In the genomic region with DNA sequence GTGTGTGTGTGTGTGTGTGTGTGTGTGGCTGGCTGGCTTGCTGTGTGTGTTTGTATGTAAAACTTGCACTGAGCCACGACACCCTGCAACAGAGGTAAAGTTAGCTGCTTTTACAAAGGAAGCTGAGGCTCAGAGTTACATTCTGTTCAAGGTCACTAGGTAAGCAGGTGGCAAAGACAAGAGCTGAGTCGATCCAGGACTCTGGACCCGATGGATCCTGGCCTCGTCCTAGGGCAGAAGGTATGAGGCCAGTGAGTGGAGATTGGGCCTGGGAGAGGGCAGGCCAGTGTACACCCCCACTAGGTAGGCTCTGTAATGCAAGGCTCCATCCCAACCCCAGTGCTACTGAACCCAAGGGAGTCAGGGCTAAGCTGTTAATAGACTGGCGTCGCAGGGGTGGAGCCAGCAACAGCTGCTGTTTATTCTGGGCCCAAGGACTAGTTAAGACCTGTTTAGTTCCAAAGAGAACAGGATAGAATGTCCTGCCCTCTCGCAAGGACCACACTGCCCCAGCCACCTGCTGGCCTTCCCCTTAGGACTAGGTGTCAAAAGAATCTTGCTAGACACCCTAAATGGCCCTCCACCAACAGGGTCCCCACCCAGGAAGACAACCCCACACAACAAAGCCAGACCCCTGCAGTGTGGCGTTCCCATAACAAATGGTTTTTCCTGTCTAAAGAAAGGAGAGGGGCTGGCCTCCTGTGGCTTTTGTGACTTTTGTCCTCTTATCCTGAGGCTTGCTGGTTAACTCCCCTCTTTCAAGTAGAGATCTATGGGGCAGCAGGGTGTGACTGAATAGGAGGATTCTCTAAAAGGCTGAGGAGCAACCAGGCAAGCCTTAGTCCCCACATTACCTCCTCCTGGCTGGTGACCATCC, we compare ENCODE assay signal across 9 mouse cellular contexts. TPM values are rescaled to one million over a fixed set of nuclear protein-coding genes. Genes with fewer than 3 reads are reported as not detected.
DNase-seq lines count a peak whose midpoint lies in the region; ATAC-seq and TF ChIP-seq lines count a peak whose summit lies in the region.
"Had no signal": no experiment of that assay in that cellular context is flagged by ENCODE, and none has a peak within 500 bp of the region (broad histone marks: within the 10 kb centered on the region; RNA-seq: fewer than 3 reads in every experiment).

No protein-coding gene starts in this region.

- no peak for TF ChIP-seq CTCF in C2C12 (IDR thresholded peaks at IDR 0.05; ENCODE audit: control insufficient read depth, insufficient read depth, insufficient read length)

- H3K4me2 ChIP-seq in embryonic facial prominence, embryonic 13.5 days: no peak overlapping the region
- H3K4me2 ChIP-seq in liver, embryonic 12.5 days: no peak overlapping the region
- H3K4me2 ChIP-seq: hindbrain, embryonic 14.5 days had no signal

- no peak overlapping the region for H3K9ac ChIP-seq in embryonic facial prominence, embryonic 13.5 days
- no peak overlapping the region for H3K9ac ChIP-seq in liver, embryonic 12.5 days
- H3K9ac ChIP-seq: hindbrain, embryonic 14.5 days had no signal

- H3K9me3 ChIP-seq in embryonic facial prominence, embryonic 13.5 days: no peaks in the 10 kb centered on the region
- no peaks in the 10 kb centered on the region for H3K9me3 ChIP-seq in liver, embryonic 12.5 days (replicated peaks)

- H3K36me3 ChIP-seq in C2C12 (ENCODE audit: control insufficient read depth, insufficient read depth): no peaks in the 10 kb centered on the region
- H3K36me3 ChIP-seq in embryonic facial prominence, embryonic 13.5 days: no peaks in the 10 kb centered on the region
- H3K36me3 ChIP-seq in liver, embryonic 12.5 days: no peaks in the 10 kb centered on the region

- WGBS in embryonic facial prominence, embryonic 13.5 days: 40% methylated on average over 8 of the region's 8 CpGs
- 57% methylated on average over 8 of the region's 8 CpGs for WGBS in liver, embryonic 12.5 days (ENCODE audit: insufficient replicate concordance)

- H3K4me1 ChIP-seq in embryonic facial prominence, embryonic 13.5 days: peaks cover 79% of the 10 kb centered on the region
- H3K4me1 ChIP-seq in liver, embryonic 12.5 days: peaks cover 85% of the 10 kb centered on the region

- H3K79me2 ChIP-seq in C2C12 (ENCODE audit: control insufficient read depth, insufficient read depth): peaks cover 31% of the 10 kb centered on the region

- 0 out of 2 replicates have a peak overlapping the region, but pooled peaks have one; percentile 34 for H3K27ac ChIP-seq in embryonic facial prominence, embryonic 13.5 days
- peak overlapping the region; percentile 42 for H3K27ac ChIP-seq in liver, embryonic 12.5 days
- H3K27ac ChIP-seq: hindbrain, embryonic 14.5 days had no signal

- no peak for ATAC-seq in embryonic facial prominence, embryonic 13.5 days (ENCODE audit: insufficient number of reproducible peaks, insufficient read depth, low FRiP score, low TSS enrichment, low read depth)
- no peak; the same call in 1 of the 2 replicates for ATAC-seq in liver, embryonic 12.5 days
- no peak for ATAC-seq in megakaryocyte progenitor cell, adult 5-6 weeks (replicated peaks; ENCODE audit: poor library complexity)
- ATAC-seq in megakaryocyte, adult 5-6 weeks (ENCODE audit: poor library complexity, severe bottlenecking): no peak

- no peak overlapping the region for H3ac ChIP-seq in C2C12 (ENCODE audit: control insufficient read depth, insufficient read length, low read depth)

- DNase-seq in kidney, adult 18-20 months: peak; percentile 31
- DNase-seq in kidney, postnatal 14 days: no peak
- no peak for DNase-seq in left cerebral cortex, adult 9 months (ENCODE audit: low spot score in 2 of 2)

- H3K27me3 ChIP-seq in C2C12 (ENCODE audit: control insufficient read depth, insufficient read depth, insufficient read length): no peaks in the 10 kb centered on the region
- H3K27me3 ChIP-seq in embryonic facial prominence, embryonic 13.5 days: no peaks in the 10 kb centered on the region
- H3K27me3 ChIP-seq in liver, embryonic 12.5 days (replicated peaks): no peaks in the 10 kb centered on the region

- H3K79me3 ChIP-seq in C2C12 (ENCODE audit: low read depth): peaks cover 5% of the 10 kb centered on the region

- H3K4me3 ChIP-seq in C2C12 (ENCODE audit: insufficient read depth, poor library complexity, severe bottlenecking): no peak overlapping the region
- H3K4me3 ChIP-seq in embryonic facial prominence, embryonic 13.5 days: no peak overlapping the region
- no peak overlapping the region for H3K4me3 ChIP-seq in liver, embryonic 12.5 days

TF ChIP-seq in C2C12, 6 proteins besides CTCF, POLR2A, EP300 and RAD21:
- TF ChIP-seq MYOD1 (IDR thresholded peaks at IDR 0.05; ENCODE audit: control insufficient read depth, insufficient read length, low read depth) (peak; percentile 44), MAX (IDR thresholded peaks at IDR 0.05) (no peak)
TF ChIP-seq in C2C12: peak in this region for 1.

RNA-seq across cellular contexts. Expression of a gene that starts 13.7 kb away (rescaled TPM):
- polyA plus RNA-seq in C2C12 (2012; fragmentation: generic; extraction: Trizol): 22.2 TPM
- polyA plus RNA-seq in embryonic facial prominence, embryonic 13.5 days (2015; fragmentation: Nextera tagmentation; extraction: Ambion mirVana): 9.4 and 10.0 TPM in 2 replicates
- polyA plus RNA-seq in liver, embryonic 12.5 days (2016; fragmentation: Nextera tagmentation; extraction: Ambion mirVana): 1.1 and 1.6 TPM in 2 replicates
- total RNA-seq in megakaryocyte progenitor cell, adult 5-6 weeks (2015): 1.3 and 1.6 TPM in 2 replicates
- 1.1 and 1.4 TPM in 2 replicates for total RNA-seq in megakaryocyte progenitor cell, adult 5-6 weeks (2017)
- total RNA-seq in megakaryocyte, adult 5-6 weeks (2015): 1.4 and 1.8 TPM in 2 replicates
- 1.1 and 1.3 TPM in 2 replicates for total RNA-seq in megakaryocyte, adult 5-6 weeks (2017)
